Mouse (Mus musculus): Measurements from ENCODE around the gene Ccdc141.

GRCm38 (mm10) chr2:77065294-77065693 is 105.1 kb downstream of the Ccdc141 start:
- TF ChIP-seq CTCF (IDR thresholded peaks at IDR 0.05; ENCODE audit: extremely low read depth, insufficient read length, insufficient replicate concordance, low read depth, low read length) (no peak), POLR2A (IDR thresholded peaks at IDR 0.05; ENCODE audit: low read depth, low read length) (no peak)
